Comparison of ENCODE assay signal across 19 mouse cellular contexts in the genomic region with DNA sequence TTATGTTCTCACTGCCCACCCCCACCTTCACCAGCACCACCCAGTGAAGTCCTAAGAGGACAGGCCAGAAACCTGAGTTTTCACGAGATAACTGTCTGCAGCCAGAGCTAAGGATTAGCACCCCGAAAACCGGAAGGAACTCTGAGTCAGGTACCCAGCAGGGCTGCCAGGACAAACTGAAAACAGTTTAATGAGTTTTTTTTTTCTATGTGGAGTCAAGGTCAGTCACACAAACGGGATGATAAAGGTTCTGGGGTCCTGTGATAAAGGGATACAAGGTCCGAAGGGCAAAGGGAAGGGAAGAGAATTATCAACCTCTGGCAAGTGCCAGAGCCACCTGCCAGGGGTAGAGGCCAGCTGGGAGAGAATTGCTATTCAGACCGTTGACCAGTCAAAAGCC. TPM values are rescaled to one million over a fixed set of nuclear protein-coding genes. Genes with fewer than 3 reads are reported as not detected.
A peak's percentile ranks its signal among the peaks of the same experiment; 100 is the strongest.
DNase-seq lines count a peak whose midpoint lies in the region; ATAC-seq and TF ChIP-seq lines count a peak whose summit lies in the region.
"Had no signal": no experiment of that assay in that cellular context is flagged by ENCODE, and none has a peak within 500 bp of the region (broad histone marks: within the 10 kb centered on the region; RNA-seq: fewer than 3 reads in every experiment).

No protein-coding gene starts in this region.

- no peaks in the 10 kb centered on the region for H3K27me3 ChIP-seq in heart, adult 2 months (ENCODE audit: control insufficient read depth, insufficient read depth, low read length)
- H3K27me3 ChIP-seq in heart, embryonic 11.5 days (ENCODE audit: control insufficient read depth, insufficient read depth, low read length): no peaks in the 10 kb centered on the region
- H3K27me3 ChIP-seq in liver, postnatal 0 days (ENCODE audit: insufficient read depth, low read length): no peaks in the 10 kb centered on the region
- no peaks in the 10 kb centered on the region for H3K27me3 ChIP-seq in liver, embryonic 11.5 days (replicated peaks; ENCODE audit: control insufficient read depth, insufficient read depth, low read length)
- no peaks in the 10 kb centered on the region for H3K27me3 ChIP-seq in intestine, embryonic 15.5 days (replicated peaks)
- peaks cover 33% of the 10 kb centered on the region for H3K27me3 ChIP-seq in limb, embryonic 13.5 days
- no peaks in the 10 kb centered on the region for H3K27me3 ChIP-seq in forebrain, embryonic 13.5 days
- H3K27me3 ChIP-seq: forebrain, embryonic 15.5 days; lung, embryonic 15.5 days had no signal

- peaks cover 3% of the 10 kb centered on the region for H3K4me1 ChIP-seq in heart, adult 2 months (ENCODE audit: control insufficient read depth, insufficient read depth, low read length)
- no peaks in the 10 kb centered on the region for H3K4me1 ChIP-seq in heart, embryonic 11.5 days (ENCODE audit: control insufficient read depth, insufficient read depth, low read length)
- peaks cover 18% of the 10 kb centered on the region for H3K4me1 ChIP-seq in liver, postnatal 0 days (ENCODE audit: insufficient read depth)
- no peaks in the 10 kb centered on the region; the same call in 1 of the 2 replicates for H3K4me1 ChIP-seq in liver, embryonic 11.5 days (replicated peaks; ENCODE audit: control insufficient read depth, insufficient read depth, low read length)
- H3K4me1 ChIP-seq in intestine, embryonic 15.5 days (replicated peaks): 0 out of 2 replicates have a peak, but pooled peaks cover 4% of the 10 kb centered on the region
- peaks cover 32% of the 10 kb centered on the region for H3K4me1 ChIP-seq in limb, embryonic 13.5 days
- H3K4me1 ChIP-seq in forebrain, embryonic 13.5 days: peaks cover 11% of the 10 kb centered on the region; the same call in 1 of the 2 replicates

- intact Hi-C loops in heart, adult 2 months (cut with DNase I): loop anchor here (2.0 kb wide), 2 partner anchors 63 to 163 kb away; no protein-coding TSS in a partner anchor

- H3K4me2 ChIP-seq in heart, embryonic 11.5 days: no peak overlapping the region
- no peak overlapping the region for H3K4me2 ChIP-seq in liver, postnatal 0 days (ENCODE audit: low read depth, low read length)
- no peak overlapping the region for H3K4me2 ChIP-seq in liver, embryonic 11.5 days
- no peak overlapping the region for H3K4me2 ChIP-seq in intestine, embryonic 15.5 days (replicated peaks)
- 0 out of 2 replicates have a peak overlapping the region, but pooled peaks have one; percentile 16 for H3K4me2 ChIP-seq in limb, embryonic 13.5 days (replicated peaks)
- H3K4me2 ChIP-seq in forebrain, embryonic 13.5 days: no peak overlapping the region
- H3K4me2 ChIP-seq: forebrain, embryonic 15.5 days; lung, embryonic 15.5 days had no signal

- 0 out of 2 replicates have a peak overlapping the region, but pooled peaks have one; percentile 25 for H3K9ac ChIP-seq in heart, adult 2 months (ENCODE audit: low read depth, low read length)
- H3K9ac ChIP-seq in heart, embryonic 11.5 days (ENCODE audit: low read depth, low read length): no peak overlapping the region
- H3K9ac ChIP-seq in liver, postnatal 0 days (replicated peaks): no peak overlapping the region
- H3K9ac ChIP-seq in liver, embryonic 11.5 days (ENCODE audit: low read depth, low read length): no peak overlapping the region
- no peak overlapping the region for H3K9ac ChIP-seq in intestine, embryonic 15.5 days
- no peak overlapping the region for H3K9ac ChIP-seq in limb, embryonic 13.5 days
- H3K9ac ChIP-seq in forebrain, embryonic 13.5 days: no peak overlapping the region
- H3K9ac ChIP-seq: forebrain, embryonic 15.5 days; lung, embryonic 15.5 days had no signal

- WGBS in heart, adult 2 months: 21% methylated on average over 6 of the region's 6 CpGs
- WGBS in heart, embryonic 11.5 days (ENCODE audit: insufficient replicate concordance): 43% methylated on average over 6 of the region's 6 CpGs
- WGBS in liver, postnatal 0 days (ENCODE audit: insufficient replicate concordance): 28% methylated on average over 6 of the region's 6 CpGs
- WGBS in liver, embryonic 11.5 days: 35% methylated on average over 6 of the region's 6 CpGs
- 37% methylated on average over 6 of the region's 6 CpGs for WGBS in intestine, embryonic 15.5 days
- WGBS in limb, embryonic 13.5 days: 31% methylated on average over 6 of the region's 6 CpGs
- 65% methylated on average over 6 of the region's 6 CpGs for WGBS in forebrain, embryonic 13.5 days

- no peak for TF ChIP-seq CTCF in heart, adult 2 months (IDR thresholded peaks at IDR 0.05)
- no peak for TF ChIP-seq CTCF in liver, postnatal 0 days (IDR thresholded peaks at IDR 0.05; ENCODE audit: low read depth)

- H3K9me3 ChIP-seq in heart, embryonic 11.5 days (replicated peaks; ENCODE audit: control insufficient read depth, low read length): no peaks in the 10 kb centered on the region
- H3K9me3 ChIP-seq in liver, postnatal 0 days (ENCODE audit: low read length): no peaks in the 10 kb centered on the region
- H3K9me3 ChIP-seq in liver, embryonic 11.5 days (ENCODE audit: control insufficient read depth, low read length): no peaks in the 10 kb centered on the region
- no peaks in the 10 kb centered on the region for H3K9me3 ChIP-seq in intestine, embryonic 15.5 days
- no peaks in the 10 kb centered on the region for H3K9me3 ChIP-seq in limb, embryonic 13.5 days
- no peaks in the 10 kb centered on the region for H3K9me3 ChIP-seq in forebrain, embryonic 13.5 days (replicated peaks)
- H3K9me3 ChIP-seq: forebrain, embryonic 15.5 days; lung, embryonic 15.5 days had no signal

- H3K4me3 ChIP-seq in heart, adult 2 months: no peak overlapping the region
- no peak overlapping the region for H3K4me3 ChIP-seq in heart, embryonic 11.5 days (ENCODE audit: low read depth, low read length)
- no peak overlapping the region for H3K4me3 ChIP-seq in liver, postnatal 0 days (ENCODE audit: low read depth, low read length)
- H3K4me3 ChIP-seq in liver, embryonic 11.5 days (ENCODE audit: low read depth, low read length): no peak overlapping the region
- H3K4me3 ChIP-seq in intestine, embryonic 15.5 days (replicated peaks): no peak overlapping the region
- no peak overlapping the region for H3K4me3 ChIP-seq in limb, embryonic 13.5 days
- no peak overlapping the region for H3K4me3 ChIP-seq in forebrain, embryonic 13.5 days
- H3K4me3 ChIP-seq: forebrain, embryonic 15.5 days; lung, embryonic 15.5 days had no signal

- ATAC-seq in heart, embryonic 11.5 days (replicated peaks; ENCODE audit: insufficient number of reproducible peaks, low FRiP score, low TSS enrichment): no peak
- ATAC-seq in liver, postnatal 0 days: no peak
- no peak for ATAC-seq in liver, embryonic 11.5 days (replicated peaks; ENCODE audit: low FRiP score)
- peak; percentile 81 for ATAC-seq in intestine, embryonic 15.5 days
- no peak for ATAC-seq in limb, embryonic 13.5 days (ENCODE audit: low FRiP score, low read depth)
- ATAC-seq in forebrain, embryonic 13.5 days: no peak
- ATAC-seq: hindbrain, postnatal 0 days had no signal

- H3K27ac ChIP-seq in heart, adult 2 months: no peak overlapping the region; the same call in 1 of the 2 replicates
- H3K27ac ChIP-seq in heart, embryonic 11.5 days (ENCODE audit: low read depth, low read length): no peak overlapping the region
- H3K27ac ChIP-seq in liver, postnatal 0 days (ENCODE audit: low read depth): peak overlapping the region; percentile 64
- H3K27ac ChIP-seq in liver, embryonic 11.5 days (ENCODE audit: low read depth, low read length): no peak overlapping the region
- H3K27ac ChIP-seq in intestine, embryonic 15.5 days: 0 out of 2 replicates have a peak overlapping the region, but pooled peaks have one; percentile 42
- no peak overlapping the region for H3K27ac ChIP-seq in limb, embryonic 13.5 days
- H3K27ac ChIP-seq in forebrain, embryonic 13.5 days: no peak overlapping the region
- H3K27ac ChIP-seq: forebrain, embryonic 15.5 days; hindbrain, postnatal 0 days; lung, embryonic 15.5 days had no signal

- H3K36me3 ChIP-seq in heart, adult 2 months (ENCODE audit: control insufficient read depth, insufficient read depth, low read length): no peaks in the 10 kb centered on the region
- H3K36me3 ChIP-seq in heart, embryonic 11.5 days (ENCODE audit: control insufficient read depth, insufficient read depth, low read length): no peaks in the 10 kb centered on the region
- H3K36me3 ChIP-seq in liver, postnatal 0 days (replicated peaks; ENCODE audit: insufficient read depth, low read length): no peaks in the 10 kb centered on the region
- H3K36me3 ChIP-seq in liver, embryonic 11.5 days (ENCODE audit: control insufficient read depth, insufficient read depth, low read length): no peaks in the 10 kb centered on the region
- no peaks in the 10 kb centered on the region for H3K36me3 ChIP-seq in intestine, embryonic 15.5 days
- H3K36me3 ChIP-seq in limb, embryonic 13.5 days: no peaks in the 10 kb centered on the region
- no peaks in the 10 kb centered on the region for H3K36me3 ChIP-seq in forebrain, embryonic 13.5 days (ENCODE audit: poor library complexity, severe bottlenecking)
- H3K36me3 ChIP-seq: forebrain, embryonic 15.5 days; lung, embryonic 15.5 days had no signal

- H3K79me2 ChIP-seq in heart, adult 2 months (replicated peaks; ENCODE audit: control insufficient read depth, insufficient read depth, low read length): no peaks in the 10 kb centered on the region

- TF ChIP-seq POLR2A in heart, adult 2 months (IDR thresholded peaks at IDR 0.05; ENCODE audit: insufficient read depth, low read depth, low read length): no peak

- DNase-seq in heart, adult 2 months: peak in 1 of 2 experiments; percentile 23
- no peak for DNase-seq in liver, postnatal 0 days
- no peak for DNase-seq in liver, embryonic 11.5 days (ENCODE audit: low spot score)
- DNase-seq in cerebellum, adult 11 months: no peak
- DNase-seq: cerebellum, adult 18-20 months; layer of hippocampus, adult 9-11 months; left cerebral cortex, postnatal 4 days; right cerebral cortex, adult 18-20 months had no signal

- no peak for TF ChIP-seq EP300 in heart, adult 2 months (IDR thresholded peaks at IDR 0.05; ENCODE audit: insufficient read depth, low read depth, low read length)
- no peak for TF ChIP-seq EP300 in liver, postnatal 0 days (IDR thresholded peaks at IDR 0.05; ENCODE audit: low read depth)

RNA-seq across cellular contexts. Expression of a gene that starts 19.4 kb away (rescaled TPM):
- total RNA-seq in heart, adult 2 months (2021): 10 to 100 TPM; 27.5 to 34.3 TPM
- polyA plus RNA-seq in heart, adult 2 months (2012; rRNA removed): 26.1 and 29.7 TPM in 2 replicates
- 0.93 and 1.5 TPM in 2 replicates for polyA plus RNA-seq in heart, embryonic 11.5 days (2014; fragmentation: Nextera tagmentation; extraction: Ambion mirVana)
- polyA plus RNA-seq in liver, postnatal 0 days (2015; fragmentation: Nextera tagmentation; extraction: Ambion mirVana): 434 and 496 TPM in 2 replicates
- 0.83 and 1.4 TPM in 2 replicates for polyA plus RNA-seq in liver, embryonic 11.5 days (2014; fragmentation: Nextera tagmentation; extraction: Ambion mirVana)
- 396 and 436 TPM in 2 replicates for polyA plus RNA-seq in intestine, embryonic 15.5 days (2015; fragmentation: Nextera tagmentation; extraction: Ambion mirVana)
- 6.1 and 6.7 TPM in 2 replicates for polyA plus RNA-seq in limb, embryonic 13.5 days (2015; fragmentation: Nextera tagmentation; extraction: Ambion mirVana)
- 0.16 and 0.46 TPM in 2 replicates for polyA plus RNA-seq in forebrain, embryonic 13.5 days (2015; fragmentation: Nextera tagmentation; extraction: Ambion mirVana)

RNA-seq across cellular contexts. Expression of a gene that starts 23.8 kb away (rescaled TPM):
- under 1 TPM in 1 of 2 experiments, not detected in 1; 0.73 TPM for total RNA-seq in heart, adult 2 months (2021)
- 0.15 and 1.4 TPM in 2 replicates for polyA plus RNA-seq in heart, adult 2 months (2012; rRNA removed)
- polyA plus RNA-seq in heart, embryonic 11.5 days (2014; fragmentation: Nextera tagmentation; extraction: Ambion mirVana): not detected in 2 replicates
- 6.2 and 6.7 TPM in 2 replicates for polyA plus RNA-seq in liver, postnatal 0 days (2015; fragmentation: Nextera tagmentation; extraction: Ambion mirVana)
- 0.12 and 0.13 TPM in 2 replicates for polyA plus RNA-seq in liver, embryonic 11.5 days (2014; fragmentation: Nextera tagmentation; extraction: Ambion mirVana)
- 0.21 and 0.30 TPM in 2 replicates for polyA plus RNA-seq in intestine, embryonic 15.5 days (2015; fragmentation: Nextera tagmentation; extraction: Ambion mirVana)
- polyA plus RNA-seq in limb, embryonic 13.5 days (2015; fragmentation: Nextera tagmentation; extraction: Ambion mirVana): 0.32 and 1.1 TPM in 2 replicates
- polyA plus RNA-seq in forebrain, embryonic 13.5 days (2015; fragmentation: Nextera tagmentation; extraction: Ambion mirVana): 0.29 TPM in 1 of 2 replicates, not detected in the other
- total RNA-seq: neutrophil, adult 5-6 weeks had no signal

RNA-seq across cellular contexts. Expression of a gene that starts 47.7 kb away (rescaled TPM):
- not detected for total RNA-seq in heart, adult 2 months (2021)
- polyA plus RNA-seq in heart, adult 2 months (2012; rRNA removed): 0.06 TPM in 1 of 2 replicates, not detected in the other
- not detected in 2 replicates for polyA plus RNA-seq in heart, embryonic 11.5 days (2014; fragmentation: Nextera tagmentation; extraction: Ambion mirVana)
- not detected in 2 replicates for polyA plus RNA-seq in liver, postnatal 0 days (2015; fragmentation: Nextera tagmentation; extraction: Ambion mirVana)
- polyA plus RNA-seq in liver, embryonic 11.5 days (2014; fragmentation: Nextera tagmentation; extraction: Ambion mirVana): not detected in 2 replicates
- 0.20 TPM in 1 of 2 replicates, not detected in the other for polyA plus RNA-seq in intestine, embryonic 15.5 days (2015; fragmentation: Nextera tagmentation; extraction: Ambion mirVana)
- polyA plus RNA-seq in limb, embryonic 13.5 days (2015; fragmentation: Nextera tagmentation; extraction: Ambion mirVana): 0.13 TPM in 1 of 2 replicates, not detected in the other
- not detected in 2 replicates for polyA plus RNA-seq in forebrain, embryonic 13.5 days (2015; fragmentation: Nextera tagmentation; extraction: Ambion mirVana)
- total RNA-seq: gastrocnemius, adult 18-20 months; hindbrain, postnatal 0 days; left cerebral cortex, postnatal 4 days; neutrophil, adult 5-6 weeks had no signal
- polyA plus RNA-seq: cortical plate, adult 2 months; forebrain, embryonic 15.5 days; heart, embryonic 16.5 days had no signal

Comparison
In these comparisons a context has a peak if more than half of its experiments do, and no peak if none do; other contexts are left out.
1. H3K27ac ChIP-seq: peak in liver, postnatal 0 days (single experiment) and intestine, embryonic 15.5 days (single experiment); none in heart, adult 2 months (single experiment), heart, embryonic 11.5 days (single experiment), liver, embryonic 11.5 days (single experiment), limb, embryonic 13.5 days (single experiment) and forebrain, embryonic 13.5 days (single experiment).
2. RNA of a gene that starts 19.4 kb away (polyA plus RNA-seq): 434 to 496 TPM in liver, postnatal 0 days and 396 to 436 TPM in intestine, embryonic 15.5 days; 26.1 to 29.7 TPM in heart, adult 2 months, 6.1 to 6.7 TPM in limb, embryonic 13.5 days, 0.83 to 1.4 TPM in liver, embryonic 11.5 days, 0.93 to 1.5 TPM in heart, embryonic 11.5 days and 0.16 to 0.46 TPM in forebrain, embryonic 13.5 days; every median in the first group is over 10 times any median in the second.